Mouse (Mus musculus) heart, postnatal 0 days (tissue): ENCODE measurements at regions not wholly inside any gene's neighbourhood (a gene's known extent, or its start where the extent isn't known, plus 50 kb on each side); places are given as distances from the start of the nearest gene placed in this dataset.

Experiments
- CTCF ChIP-seq: IDR thresholded peaks from 2 replicates; pipeline ENCODE4 v1.5.1; 2016; ENCODE audit warnings: antibody characterized with exemption, control low read depth, low read depth
- EP300 ChIP-seq: IDR thresholded peaks from 2 replicates; pipeline ENCODE4 v1.6.1; 2016; ENCODE audit warnings: antibody characterized with exemption, low read depth

DNA sequence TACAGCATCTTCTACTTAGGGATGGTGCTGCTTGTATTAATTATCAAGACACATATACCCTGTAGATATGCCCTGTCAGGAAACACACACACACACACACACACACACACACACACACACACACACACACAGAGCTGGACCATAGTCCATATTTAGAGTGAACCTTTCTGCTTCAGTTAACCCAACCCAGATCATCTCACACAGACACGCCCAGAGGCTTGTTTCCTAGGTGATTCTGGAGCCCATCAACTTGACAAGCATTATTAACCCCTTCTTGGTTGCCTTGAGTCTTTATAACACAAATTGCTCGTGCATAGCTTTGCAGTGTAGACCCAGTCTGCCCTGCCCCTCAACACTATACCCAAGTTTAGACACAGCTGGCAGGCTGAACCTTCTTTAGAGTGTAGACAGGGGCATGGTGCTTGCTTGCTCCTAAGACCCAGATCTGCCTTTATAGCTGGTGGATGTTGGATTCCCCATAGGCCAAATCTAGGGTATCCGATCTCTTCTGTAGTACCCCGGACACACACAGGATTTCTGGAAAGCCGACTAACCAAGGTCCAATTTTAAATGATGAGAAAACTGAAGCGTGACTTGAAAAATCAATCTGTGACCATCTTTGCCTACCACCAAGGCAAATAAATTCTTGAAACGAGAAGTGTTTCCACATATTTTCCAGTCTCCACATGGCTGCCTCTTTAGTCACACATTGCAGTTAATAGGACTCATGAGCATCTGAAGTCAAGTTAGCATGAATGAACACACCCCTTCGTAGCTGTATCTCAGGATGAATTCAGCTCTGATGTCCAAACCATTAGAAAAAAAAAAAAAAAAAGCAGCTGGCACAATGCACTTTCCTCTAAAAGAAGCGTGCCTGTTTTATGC is 56.3 kb upstream of the Stmnd1 start:
- TF ChIP-seq EP300 (no peak), CTCF (no peak)
